Mouse (Mus musculus) testis, adult 10 weeks (tissue): ENCODE measurements around the gene March2. TPM values are rescaled to one million over a fixed set of nuclear protein-coding genes. Genes with fewer than 3 reads are reported as not detected.

Experiments
- polyA plus RNA-seq: library from polyadenylated mRNA; stranded (reverse); fragments of 350-450 nt; fragmentation: Illumina TruSeq; extraction: RNeasy Lipid Tissue Mini Kit (QIAGEN cat#74804); gene quantifications from one replicate; pipeline ENCODE4 v1.2.3, GENCODE M21; 2014; ENCODE audit warnings: low read depth, low replicate concordance

March2 gene
- 17.2 TPM for polyA plus RNA-seq

DNA sequence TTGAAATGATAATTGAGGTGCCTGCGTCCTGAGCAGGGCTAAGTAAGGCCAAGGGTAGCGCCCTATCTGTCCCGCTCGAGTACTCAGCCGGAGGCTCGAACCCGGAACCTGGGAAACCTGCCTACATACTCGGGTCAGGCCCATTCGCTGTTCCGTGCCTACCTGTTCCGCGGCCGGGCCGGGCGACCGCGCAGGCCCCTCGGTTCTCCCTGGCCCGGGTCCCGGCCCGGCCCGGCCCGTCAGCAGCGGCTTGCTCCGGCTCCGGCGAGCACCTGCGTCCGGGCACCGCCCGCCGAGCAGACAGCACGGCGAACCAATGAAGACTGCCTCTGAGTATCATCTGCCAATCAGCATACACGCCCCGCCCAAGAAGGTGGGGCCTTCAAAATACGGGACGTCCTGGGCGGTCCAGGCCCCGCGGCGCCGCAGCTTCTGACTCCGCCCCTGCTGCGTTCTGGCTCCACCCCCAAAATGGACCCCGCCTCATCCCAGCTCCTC is at the start of gene March2:
Gene March2, minus strand, starts transcription at position 287 of the 498 bp plus-strand sequence.

DNA sequence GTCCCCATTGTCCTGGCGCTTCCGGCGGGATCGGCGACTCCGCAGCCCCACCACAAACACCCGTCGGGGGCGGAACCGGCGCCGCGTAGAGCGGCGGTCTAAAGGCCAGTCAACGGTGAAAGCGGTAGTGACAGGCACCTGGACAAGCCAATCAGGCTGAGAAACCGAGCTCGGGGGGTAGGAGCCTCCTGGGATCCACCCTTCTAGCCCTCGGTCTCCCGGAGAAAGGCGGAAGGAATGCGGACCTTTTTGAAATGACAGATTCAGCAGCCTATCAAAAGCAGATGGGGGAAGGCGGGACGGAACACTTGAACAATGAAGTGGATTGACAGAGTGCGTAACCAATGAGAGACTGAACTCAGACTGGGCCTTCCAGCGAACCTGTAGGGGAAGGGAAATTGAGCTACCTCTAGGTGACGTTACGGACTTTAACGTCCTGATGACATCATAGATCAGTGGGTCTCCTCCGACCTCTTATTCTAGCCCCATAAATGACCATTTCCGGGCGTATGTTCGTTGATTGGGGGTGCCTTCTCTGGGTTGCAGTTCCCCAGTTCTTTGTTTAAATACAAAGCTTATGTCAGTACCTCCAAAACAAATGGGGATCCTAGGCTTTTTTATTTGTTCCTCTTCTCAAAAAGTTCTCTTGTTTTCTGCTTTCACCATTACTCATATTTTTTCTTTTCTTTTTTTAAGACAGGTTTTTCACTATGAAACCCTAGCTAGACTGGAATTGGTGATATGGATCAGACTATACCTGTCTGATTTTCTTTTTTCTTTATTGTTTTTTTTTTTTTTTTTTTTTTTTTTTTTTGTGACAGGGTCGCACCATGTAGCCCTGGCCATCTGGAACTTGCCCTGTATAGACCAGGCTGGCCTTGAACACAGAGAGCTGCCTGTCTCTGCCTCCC is 42.0 kb upstream of the March2 start, which contains the start of gene Rab11b:
Gene Rab11b, minus strand, starts transcription at position 276 of the 911 bp plus-strand sequence.

DNA sequence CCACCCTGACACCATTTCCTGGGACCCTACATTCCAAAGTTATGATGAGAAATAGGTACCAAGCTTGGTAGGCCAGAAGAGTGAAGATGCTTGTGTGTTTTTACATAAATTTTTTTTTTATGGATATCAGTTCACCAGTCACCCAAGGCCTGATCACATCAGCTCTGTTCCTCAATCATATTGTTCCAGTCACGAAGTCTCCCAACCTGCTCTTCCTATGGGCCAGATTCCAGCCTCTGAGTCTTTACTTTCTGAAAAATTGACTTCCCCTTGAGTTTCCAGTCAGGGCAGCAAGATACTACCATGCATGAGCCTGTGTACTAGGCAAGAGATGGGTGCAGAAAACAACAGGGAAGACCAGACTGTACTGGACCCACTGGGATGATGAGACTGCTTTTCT is 31.7 kb downstream of the March2 start, which contains the start of gene Hnrnpm:
Gene Hnrnpm, minus strand, starts transcription at position 101 of the 400 bp plus-strand sequence.

GRCm38 (mm10) chr17:33637516-33638276 is 80.8 kb downstream of the March2 start, which contains the start of gene Pram1:
TSS of gene Pram1 (plus strand) at chr17:33638056.

Other genes with a start within 250 kb of the March2 start
- gene Adamts10, start 194.5 kb downstream of the March2 start, polyA plus RNA-seq: 0.63 TPM
- gene Myo1f, start 163.0 kb downstream of the March2 start, polyA plus RNA-seq: not detected
- 3.4 TPM for gene Zfp414, start 89.6 kb downstream of the March2 start, polyA plus RNA-seq
- gene Pram1, start 80.6 kb downstream of the March2 start, polyA plus RNA-seq: not detected
- 275 TPM for gene Hnrnpm, start 31.8 kb downstream of the March2 start, polyA plus RNA-seq
- gene Rab11b, start 41.9 kb upstream of the March2 start, polyA plus RNA-seq: 8.2 TPM
- gene Angptl4, start 63.2 kb upstream of the March2 start, polyA plus RNA-seq: 0.36 TPM
- gene Kank3, start 91.8 kb upstream of the March2 start, polyA plus RNA-seq: 15.3 TPM
- gene Rps28, start 105.9 kb upstream of the March2 start, polyA plus RNA-seq: 54.7 TPM
- 19.3 TPM for gene Ndufa7, start 105.9 kb upstream of the March2 start, polyA plus RNA-seq
- 36.7 TPM for gene Cd320, start 124.4 kb upstream of the March2 start, polyA plus RNA-seq
- gene Gm7029, start 155.2 kb upstream of the March2 start, polyA plus RNA-seq: not detected
- gene Kifc1, start 172.0 kb upstream of the March2 start, polyA plus RNA-seq: 3.2 TPM
- gene Platr17, start 186.5 kb upstream of the March2 start, polyA plus RNA-seq: 0.48 TPM
- 31.5 TPM for gene Daxx, start 190.7 kb upstream of the March2 start, polyA plus RNA-seq
- 25.5 TPM for gene Tapbp, start 197.2 kb upstream of the March2 start, polyA plus RNA-seq
- 3.0 TPM for gene Zbtb22, start 197.2 kb upstream of the March2 start, polyA plus RNA-seq
- 6.7 TPM for gene Rgl2, start 210.9 kb upstream of the March2 start, polyA plus RNA-seq
- gene Pfdn6, start 221.7 kb upstream of the March2 start, polyA plus RNA-seq: 14.6 TPM
- 1.1 TPM for gene Wdr46, start 222.0 kb upstream of the March2 start, polyA plus RNA-seq
- gene B3galt4, start 232.8 kb upstream of the March2 start, polyA plus RNA-seq: 0.25 TPM
- 6.9 TPM for gene Vps52, start 237.1 kb upstream of the March2 start, polyA plus RNA-seq
- gene Rps18, start 237.3 kb upstream of the March2 start, polyA plus RNA-seq: 19.7 TPM